Mouse (Mus musculus): ENCODE measurements around the gene Naf1. TPM values are rescaled to one million over a fixed set of nuclear protein-coding genes. Genes with fewer than 3 reads are reported as not detected.

The Naf1 gene
- total and polyA plus RNA-seq, 2 experiments from 2014 or later: 2.9 to 9.1 TPM

- Histone ChIP-seq H3K9ac (replicated peaks; ENCODE audit: low read length) (no peak overlapping the region), H3K4me2 (ENCODE audit: low read depth, low read length) (no peak overlapping the region), H3K4me1 (ENCODE audit: insufficient read depth, low read length) (peaks cover 3% of the 10 kb centered on the region; the same call in 1 of the 2 replicates), H3K9me3 (ENCODE audit: low read length) (no peaks in the 10 kb centered on the region), H3K27ac (no peak overlapping the region), H3K36me3 (ENCODE audit: insufficient read depth, low read length) (no peaks in the 10 kb centered on the region), H3K27me3 (ENCODE audit: insufficient read depth, low read length) (no peaks in the 10 kb centered on the region), H3K4me3 (ENCODE audit: low read length) (no peak overlapping the region)
- WGBS: 70% methylated on average over 14 of the region's 14 CpGs
- no peak for ATAC-seq
- DNase-seq (ENCODE audit: low spot score): no peak
- TF ChIP-seq CTCF (IDR thresholded peaks at IDR 0.05; ENCODE audit: low read depth): peak; percentile 25
These were observed 53.9 kb downstream of the Naf1 start for GRCm38 (mm10) chr8:66913616-66914536.

- Histone ChIP-seq H3K4me3 (ENCODE audit: low read length) (no peak overlapping the region), H3K9me3 (ENCODE audit: low read length) (no peaks in the 10 kb centered on the region), H3K9ac (replicated peaks; ENCODE audit: low read length) (no peak overlapping the region), H3K27ac (no peak overlapping the region), H3K27me3 (ENCODE audit: insufficient read depth, low read length) (no peaks in the 10 kb centered on the region), H3K4me2 (ENCODE audit: low read depth, low read length) (no peak overlapping the region), H3K4me1 (ENCODE audit: insufficient read depth, low read length) (no peaks in the 10 kb centered on the region), H3K36me3 (ENCODE audit: insufficient read depth, low read length) (no peaks in the 10 kb centered on the region)
- no peak for ATAC-seq
- WGBS: 49% methylated on average over 7 of the region's 7 CpGs
- no peak for TF ChIP-seq CTCF (IDR thresholded peaks at IDR 0.05; ENCODE audit: low read depth)
- DNase-seq (ENCODE audit: low spot score): peak; percentile 23
These were observed 56.0 kb downstream of the Naf1 start for GRCm38 (mm10) chr8:66916056-66916455.

GRCm38 (mm10) chr8:66917695-66918467 is 57.9 kb downstream of the Naf1 start:
- Histone ChIP-seq H3K4me2 (ENCODE audit: low read depth, low read length) (no peak overlapping the region), H3K9me3 (ENCODE audit: low read length) (no peaks in the 10 kb centered on the region), H3K36me3 (ENCODE audit: insufficient read depth, low read length) (no peaks in the 10 kb centered on the region), H3K9ac (replicated peaks; ENCODE audit: low read length) (no peak overlapping the region), H3K4me1 (ENCODE audit: insufficient read depth, low read length) (no peaks in the 10 kb centered on the region), H3K27ac (no peak overlapping the region), H3K27me3 (ENCODE audit: insufficient read depth, low read length) (no peaks in the 10 kb centered on the region), H3K4me3 (ENCODE audit: low read length) (no peak overlapping the region)
- DNase-seq (ENCODE audit: low spot score): no peak
- TF ChIP-seq CTCF (IDR thresholded peaks at IDR 0.05; ENCODE audit: low read depth): no peak
- WGBS: 79% methylated on average over 6 of the region's 6 CpGs
- peak; percentile 38; the same call in 1 of the 2 replicates for ATAC-seq

- DNase-seq (ENCODE audit: low spot score) (no peak), ATAC-seq (no peak)
- Histone ChIP-seq H3K27me3 (ENCODE audit: insufficient read depth, low read length) (no peaks in the 10 kb centered on the region), H3K4me2 (ENCODE audit: low read depth, low read length) (no peak overlapping the region), H3K4me3 (ENCODE audit: low read length) (no peak overlapping the region), H3K36me3 (ENCODE audit: insufficient read depth, low read length) (no peaks in the 10 kb centered on the region), H3K27ac (no peak overlapping the region), H3K9ac (replicated peaks; ENCODE audit: low read length) (no peak overlapping the region), H3K4me1 (ENCODE audit: insufficient read depth, low read length) (no peaks in the 10 kb centered on the region), H3K9me3 (ENCODE audit: low read length) (no peaks in the 10 kb centered on the region)
- TF ChIP-seq CTCF (IDR thresholded peaks at IDR 0.05; ENCODE audit: low read depth): no peak
- WGBS: 60% methylated on average over 4 of the region's 4 CpGs
These were observed 58.5 kb downstream of the Naf1 start for GRCm38 (mm10) chr8:66918471-66918870.

- Histone ChIP-seq H3K36me3 (ENCODE audit: insufficient read depth, low read length) (no peaks in the 10 kb centered on the region), H3K4me3 (ENCODE audit: low read length) (no peak overlapping the region), H3K4me2 (ENCODE audit: low read depth, low read length) (no peak overlapping the region), H3K27ac (no peak overlapping the region), H3K27me3 (ENCODE audit: insufficient read depth, low read length) (no peaks in the 10 kb centered on the region), H3K9me3 (ENCODE audit: low read length) (no peaks in the 10 kb centered on the region), H3K9ac (replicated peaks; ENCODE audit: low read length) (no peak overlapping the region), H3K4me1 (ENCODE audit: insufficient read depth, low read length) (no peaks in the 10 kb centered on the region)
- 91% methylated on average over 4 of the region's 4 CpGs for WGBS
- TF ChIP-seq CTCF (IDR thresholded peaks at IDR 0.05; ENCODE audit: low read depth): no peak
- no peak for DNase-seq (ENCODE audit: low spot score)
- no peak for ATAC-seq
These were observed 73.7 kb downstream of the Naf1 start for GRCm38 (mm10) chr8:66933746-66934145.

- DNase-seq (ENCODE audit: low spot score) (no peak), ATAC-seq (no peak)
- WGBS: 75% methylated on average over 3 of the region's 3 CpGs
These were observed 76.2 kb downstream of the Naf1 start for GRCm38 (mm10) chr8:66936236-66936635.

More at GRCm38 (mm10) chr8:66936236-66936635, 76.2 kb downstream of the Naf1 start:
- H3K4me2 ChIP-seq (ENCODE audit: low read depth, low read length): no peak overlapping the region
- no peak for TF ChIP-seq CTCF (IDR thresholded peaks at IDR 0.05; ENCODE audit: low read depth)
- H3K4me1 ChIP-seq (ENCODE audit: insufficient read depth, low read length): no peaks in the 10 kb centered on the region
- no peak overlapping the region for H3K4me3 ChIP-seq (ENCODE audit: low read length)
- H3K27ac ChIP-seq: no peak overlapping the region
- no peaks in the 10 kb centered on the region for H3K27me3 ChIP-seq (ENCODE audit: insufficient read depth, low read length)
- no peaks in the 10 kb centered on the region for H3K36me3 ChIP-seq (ENCODE audit: insufficient read depth, low read length)
- H3K9me3 ChIP-seq (ENCODE audit: low read length): no peaks in the 10 kb centered on the region
- H3K9ac ChIP-seq (replicated peaks; ENCODE audit: low read length): no peak overlapping the region

Other genes with a start within 250 kb of the Naf1 start
- gene Npy5r, start 172.1 kb upstream of the Naf1 start, total RNA-seq (2014; rRNA removed): 1.6 and 2.9 TPM in 2 replicates
- 1.0 and 1.7 TPM in 2 replicates for gene Npy5r, start 172.1 kb upstream of the Naf1 start, polyA plus RNA-seq (2015; fragmentation: Nextera tagmentation; extraction: Ambion mirVana)
- gene Npy1r, start 163.0 kb upstream of the Naf1 start, total RNA-seq (2014; rRNA removed): 6.4 and 6.7 TPM in 2 replicates
- 7.0 and 7.7 TPM in 2 replicates for gene Npy1r, start 163.0 kb upstream of the Naf1 start, polyA plus RNA-seq (2015; fragmentation: Nextera tagmentation; extraction: Ambion mirVana)

All from hindbrain, postnatal 0 days (tissue).